Mouse (Mus musculus): ENCODE measurements around the gene Gcsh. TPM values are rescaled to one million over a fixed set of nuclear protein-coding genes. Genes with fewer than 3 reads are reported as not detected.

The Gcsh gene
- polyA plus RNA-seq, 1 experiment from 2014 or later = 111 TPM

DNA sequence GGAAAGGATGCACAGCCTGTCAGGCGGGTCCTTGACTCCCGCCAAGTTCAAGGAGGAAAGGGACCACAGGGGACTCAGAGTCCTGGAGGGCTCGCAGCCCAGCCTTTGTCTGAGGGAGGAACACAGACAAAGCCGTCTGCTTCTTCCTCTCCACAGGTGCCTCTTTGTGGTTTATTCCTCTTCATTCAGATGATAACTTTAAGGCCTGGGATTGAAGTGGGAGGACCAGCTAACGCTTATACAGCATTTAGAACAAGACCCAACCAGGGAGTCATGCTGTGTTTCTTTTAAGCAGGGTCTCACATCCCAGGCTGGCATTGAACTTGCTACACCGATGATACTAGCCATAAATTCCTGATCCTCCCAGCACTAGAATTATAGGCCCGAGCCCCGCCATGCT, 23.7 kb upstream of the Gcsh start:
- Histone ChIP-seq H3K27ac (no peak overlapping the region), H3K4me1 (no peaks in the 10 kb centered on the region), H3K4me3 (no peak overlapping the region), H3K36me3 (ENCODE audit: poor library complexity, severe bottlenecking) (no peaks in the 10 kb centered on the region), H3K4me2 (no peak overlapping the region), H3K9ac (no peak overlapping the region), H3K27me3 (no peaks in the 10 kb centered on the region), H3K9me3 (replicated peaks) (peaks cover 4% of the 10 kb centered on the region; the same call in 1 of the 2 replicates)
- WGBS = 35% methylated on average over 8 of the region's 8 CpGs
- no peak for ATAC-seq

DNA sequence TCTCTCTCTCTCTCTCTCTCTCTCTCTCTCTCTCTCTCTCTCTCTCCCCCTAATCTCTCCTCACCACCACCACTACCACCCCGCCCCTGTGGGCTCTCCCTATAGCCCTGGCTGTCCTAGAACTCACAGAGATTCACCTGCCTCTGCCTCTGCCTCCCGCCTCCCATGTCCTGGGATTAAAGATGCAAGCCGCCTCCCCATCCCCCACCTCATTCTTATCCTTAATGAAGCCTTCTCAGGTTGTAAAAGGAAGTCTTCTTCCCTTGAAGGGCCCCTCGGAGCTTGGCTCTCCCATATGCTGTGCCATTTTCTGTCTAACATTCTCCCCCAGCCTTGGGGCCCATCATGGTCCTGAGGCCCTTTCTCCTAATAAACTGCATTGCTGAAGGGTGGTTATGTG, 22.3 kb upstream of the Gcsh start:
- Histone ChIP-seq H3K9me3 (replicated peaks) (peaks cover 4% of the 10 kb centered on the region; the same call in 1 of the 2 replicates), H3K27ac (no peak overlapping the region), H3K4me1 (no peaks in the 10 kb centered on the region), H3K4me2 (no peak overlapping the region), H3K9ac (no peak overlapping the region), H3K4me3 (no peak overlapping the region), H3K36me3 (ENCODE audit: poor library complexity, severe bottlenecking) (no peaks in the 10 kb centered on the region), H3K27me3 (no peaks in the 10 kb centered on the region)
- 56% methylated on average over 4 of the region's 4 CpGs for WGBS
- no peak for ATAC-seq

DNA sequence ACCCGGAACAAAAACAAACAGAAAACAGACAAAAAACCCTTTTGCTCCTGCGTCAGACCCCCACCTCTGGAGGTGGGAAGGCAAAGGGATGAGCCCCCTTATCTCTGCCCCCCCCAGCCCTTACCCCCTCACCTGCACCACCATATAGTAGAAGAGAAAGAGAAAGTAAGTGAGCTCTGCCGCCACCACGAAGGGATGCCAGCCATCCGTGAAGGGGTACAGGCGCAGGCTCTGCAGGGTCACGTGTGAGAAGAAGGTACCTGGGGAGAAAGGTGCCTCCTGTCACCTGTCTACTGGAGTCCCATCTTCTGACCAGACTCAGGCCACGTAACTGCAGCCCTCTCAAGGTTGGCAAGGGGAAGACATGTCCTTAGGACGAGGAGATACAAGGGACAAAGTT, 18.0 kb upstream of the Gcsh start:
- H3K9me3 ChIP-seq (replicated peaks) = peaks cover 4% of the 10 kb centered on the region; the same call in 1 of the 2 replicates
- no peaks in the 10 kb centered on the region for H3K27me3 ChIP-seq
- no peaks in the 10 kb centered on the region for H3K4me1 ChIP-seq
- no peak overlapping the region for H3K4me3 ChIP-seq
- 86% methylated on average over 9 of the region's 9 CpGs for WGBS
- no peak overlapping the region for H3K4me2 ChIP-seq
- no peaks in the 10 kb centered on the region for H3K36me3 ChIP-seq (ENCODE audit: poor library complexity, severe bottlenecking)
- H3K27ac ChIP-seq = no peak overlapping the region
- no peak overlapping the region for H3K9ac ChIP-seq
- no peak for ATAC-seq

DNA sequence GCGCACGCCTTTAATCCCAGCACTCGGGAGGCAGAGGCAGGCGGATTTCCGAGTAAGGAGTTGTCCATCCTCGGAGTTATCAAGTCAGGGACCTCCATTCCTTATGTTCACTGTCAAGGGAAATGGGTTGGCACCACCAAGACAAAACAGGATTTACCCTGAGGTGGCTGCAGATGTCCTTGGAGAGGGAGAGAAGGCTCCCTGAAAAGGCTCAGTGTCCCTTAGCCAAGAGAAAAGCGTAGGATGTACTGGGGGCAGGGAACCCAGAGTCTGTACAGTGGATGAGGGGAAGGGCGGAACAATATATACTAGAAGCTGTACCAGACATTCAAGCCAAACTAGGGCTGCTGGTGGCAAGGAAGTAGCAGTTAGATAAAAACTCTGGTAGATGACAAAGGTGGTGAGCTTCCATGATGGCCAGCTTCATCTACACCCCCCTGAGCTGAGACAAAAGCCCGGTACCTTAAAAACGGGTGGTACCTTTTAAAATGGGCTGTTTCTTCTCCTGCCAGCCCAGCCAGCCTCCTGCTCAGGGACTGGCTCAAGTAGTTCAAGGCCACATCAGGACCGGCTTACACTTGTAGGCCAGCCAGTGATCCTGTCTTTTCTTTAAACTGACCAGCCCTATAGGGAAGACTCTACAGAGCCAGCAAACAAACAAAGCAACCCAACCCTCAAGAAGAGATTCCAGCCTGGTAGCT, 829 bp upstream of the Gcsh start:
- Histone ChIP-seq H3K4me1 (peaks cover 15% of the 10 kb centered on the region), H3K9me3 (replicated peaks) (no peaks in the 10 kb centered on the region), H3K27me3 (no peaks in the 10 kb centered on the region), H3K27ac (no peak overlapping the region), H3K9ac (peak overlapping the region; percentile 62), H3K36me3 (ENCODE audit: poor library complexity, severe bottlenecking) (no peaks in the 10 kb centered on the region), H3K4me3 (peak overlapping the region; percentile 60), H3K4me2 (peak overlapping the region; percentile 90)
- no peak for ATAC-seq
- 63% methylated on average over 11 of the region's 11 CpGs for WGBS

DNA sequence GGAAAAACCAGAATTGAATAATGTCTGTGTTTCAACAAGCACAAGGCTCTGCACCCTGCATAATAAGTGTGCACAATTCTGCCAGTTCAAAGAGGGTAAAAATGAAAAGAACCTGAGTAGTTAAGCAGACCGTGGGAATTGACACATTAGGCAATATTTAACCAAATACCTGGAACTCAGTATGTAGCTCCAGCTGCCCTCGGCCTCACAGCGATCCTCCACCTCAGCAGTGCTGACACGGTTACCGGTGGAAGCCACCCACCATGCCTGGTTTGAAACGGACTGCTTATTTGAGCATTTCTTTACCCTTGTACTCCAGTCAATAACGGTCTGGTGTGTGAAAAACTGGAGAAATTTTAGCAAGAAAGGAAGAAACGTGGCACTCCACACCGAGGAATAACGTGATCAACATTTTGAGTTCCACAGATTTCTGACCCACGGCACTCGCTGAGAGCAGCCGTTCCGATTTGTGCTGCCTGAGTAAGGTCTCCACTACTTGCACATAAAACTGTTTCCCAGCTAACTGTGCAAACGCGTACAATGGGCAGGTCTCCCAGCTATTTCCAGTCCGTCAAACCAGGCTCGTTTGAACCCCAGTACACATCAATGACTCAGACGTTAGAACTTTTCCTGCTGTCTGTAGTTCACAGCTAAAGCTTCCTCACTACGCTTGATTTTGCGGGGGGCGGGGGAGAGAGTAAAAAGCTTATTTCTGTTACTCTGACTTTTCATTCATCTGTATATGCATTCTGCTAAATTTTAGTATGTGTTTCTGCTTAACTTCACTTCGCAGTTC, 963 bp downstream of the Gcsh start:
- Histone ChIP-seq H3K27ac (no peak overlapping the region), H3K4me2 (peak overlapping the region; percentile 90), H3K4me3 (peak overlapping the region; percentile 60), H3K9me3 (replicated peaks) (no peaks in the 10 kb centered on the region), H3K4me1 (peaks cover 15% of the 10 kb centered on the region), H3K9ac (peak overlapping the region; percentile 71), H3K27me3 (no peaks in the 10 kb centered on the region), H3K36me3 (ENCODE audit: poor library complexity, severe bottlenecking) (no peaks in the 10 kb centered on the region)
- ATAC-seq = no peak
- WGBS = 6% methylated on average over 23 of the region's 23 CpGs

DNA sequence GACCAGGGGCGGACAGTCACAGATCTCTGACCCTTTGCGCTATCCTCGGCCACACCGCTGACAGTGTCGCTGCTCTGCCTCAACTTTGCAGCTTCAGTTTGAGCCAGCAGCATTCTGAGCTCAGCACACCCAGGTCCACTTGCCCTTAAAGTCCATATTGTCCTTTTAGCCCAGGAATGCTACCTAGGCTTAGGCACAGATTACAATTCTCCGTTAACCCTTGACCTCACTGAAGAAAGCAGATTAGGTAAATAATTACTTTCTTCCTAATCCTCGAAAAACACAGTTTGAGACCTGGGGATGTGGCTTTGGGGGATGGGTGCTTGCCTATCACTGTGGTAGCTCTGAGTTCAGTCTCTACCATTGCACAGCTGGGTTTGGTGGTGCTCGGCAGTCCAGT, 2.1 kb downstream of the Gcsh start:
- no peak overlapping the region for H3K4me3 ChIP-seq
- H3K9ac ChIP-seq = no peak overlapping the region
- H3K27ac ChIP-seq = no peak overlapping the region
- no peaks in the 10 kb centered on the region for H3K27me3 ChIP-seq
- H3K4me2 ChIP-seq = no peak overlapping the region
- no peak for ATAC-seq
- no peaks in the 10 kb centered on the region for H3K9me3 ChIP-seq (replicated peaks)
- 69% methylated on average over 8 of the region's 8 CpGs for WGBS
- H3K4me1 ChIP-seq = peaks cover 15% of the 10 kb centered on the region
- H3K36me3 ChIP-seq (ENCODE audit: poor library complexity, severe bottlenecking) = peaks cover 9% of the 10 kb centered on the region; the same call in 1 of the 2 replicates

DNA sequence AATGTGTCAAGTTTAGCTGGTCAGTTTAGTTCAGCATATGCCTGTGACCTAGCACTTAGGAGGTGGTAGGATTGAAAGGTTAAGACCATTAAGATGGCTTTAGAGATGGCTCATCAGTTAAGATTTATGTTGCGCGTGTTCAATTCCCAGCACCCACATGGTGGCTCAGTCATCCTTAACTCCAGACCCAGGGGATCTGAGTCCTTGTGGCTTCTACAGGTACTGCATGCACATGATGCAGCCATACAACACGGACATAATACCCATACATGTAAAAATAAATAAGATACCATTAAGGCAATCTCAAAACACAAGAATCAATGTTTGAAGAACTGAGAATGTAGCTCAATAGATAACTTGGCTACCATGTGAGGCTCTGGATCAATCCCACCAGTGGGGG, 3.5 kb downstream of the Gcsh start:
- no peak overlapping the region for H3K4me2 ChIP-seq
- H3K27ac ChIP-seq = no peak overlapping the region
- no peak overlapping the region for H3K9ac ChIP-seq
- 98% methylated on average over 3 of the region's 3 CpGs for WGBS
- H3K36me3 ChIP-seq (ENCODE audit: poor library complexity, severe bottlenecking) = peaks cover 15% of the 10 kb centered on the region
- H3K4me1 ChIP-seq = peaks cover 15% of the 10 kb centered on the region
- H3K9me3 ChIP-seq (replicated peaks) = no peaks in the 10 kb centered on the region
- no peak overlapping the region for H3K4me3 ChIP-seq
- no peak for ATAC-seq
- H3K27me3 ChIP-seq = no peaks in the 10 kb centered on the region

DNA sequence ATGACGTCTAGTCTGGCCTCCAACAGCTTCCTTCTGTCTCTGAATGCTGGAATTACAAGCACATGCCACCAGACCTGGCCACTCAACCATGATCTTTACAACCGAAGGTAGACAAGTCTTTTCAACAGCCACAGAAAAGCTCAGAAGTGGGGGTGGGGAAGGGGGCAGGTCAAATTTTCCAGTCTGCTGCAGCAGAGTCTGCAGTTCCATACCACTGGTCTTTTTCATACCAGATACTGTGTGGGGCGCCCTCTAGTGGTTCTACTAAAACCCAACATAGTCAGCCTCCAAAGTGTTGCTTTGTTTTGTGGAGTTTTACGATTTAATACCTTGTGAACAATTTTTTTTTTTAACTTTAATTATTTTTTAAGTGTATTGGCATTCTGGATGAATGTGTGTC, 13.2 kb downstream of the Gcsh start:
- H3K9me3 ChIP-seq (replicated peaks) = no peaks in the 10 kb centered on the region
- no peak overlapping the region for H3K9ac ChIP-seq
- H3K4me2 ChIP-seq = no peak overlapping the region
- peaks cover 13% of the 10 kb centered on the region for H3K4me1 ChIP-seq
- H3K27me3 ChIP-seq = no peaks in the 10 kb centered on the region
- no peak overlapping the region for H3K27ac ChIP-seq
- ATAC-seq = no peak
- peaks cover 12% of the 10 kb centered on the region; the same call in 1 of the 2 replicates for H3K36me3 ChIP-seq (ENCODE audit: poor library complexity, severe bottlenecking)
- 14% methylated on average over 4 of the region's 4 CpGs for WGBS
- no peak overlapping the region for H3K4me3 ChIP-seq

DNA sequence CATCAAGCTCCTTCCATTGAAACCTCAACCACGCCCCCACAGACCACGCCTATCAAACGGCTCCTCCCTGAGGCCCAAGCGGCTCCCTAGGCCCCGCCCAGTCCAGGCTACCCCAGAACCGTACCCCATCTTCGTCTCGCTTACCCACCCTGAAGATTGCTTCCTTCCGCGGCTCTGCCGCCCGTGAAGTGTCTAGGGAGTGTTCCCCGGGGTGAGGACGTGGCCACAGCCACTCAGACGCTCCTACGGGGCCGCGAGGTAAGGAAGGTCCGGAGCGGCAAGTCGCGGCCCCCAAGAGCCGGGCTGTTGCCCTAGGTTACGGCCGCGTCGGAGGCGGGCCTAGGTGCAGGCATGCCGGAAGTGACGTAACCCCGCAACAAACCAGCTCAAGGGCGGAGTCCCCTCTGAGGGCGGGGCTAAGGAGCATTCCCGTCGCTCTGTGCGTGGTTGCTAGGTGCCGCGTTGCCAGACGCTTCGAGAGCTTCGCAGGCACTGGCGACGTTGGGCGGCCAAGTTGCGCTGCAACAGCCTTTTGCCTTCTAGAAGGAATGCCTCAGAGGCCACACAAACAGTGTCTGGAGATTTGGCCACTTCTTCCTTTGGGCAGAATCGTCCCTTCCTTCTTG, 14.6 kb downstream of the Gcsh start, which contains the start of gene 1700030J22Rik:
TSS of gene 1700030J22Rik (minus strand) at position 329 of the 626 bp plus-strand sequence.
- Histone ChIP-seq H3K36me3 (ENCODE audit: poor library complexity, severe bottlenecking) (peaks cover 10% of the 10 kb centered on the region; the same call in 1 of the 2 replicates), H3K4me3 (peak within 1 kb of the TSS; percentile 72), H3K9ac (peak within 1 kb of the TSS; percentile 59), H3K4me2 (peak within 1 kb of the TSS; percentile 69), H3K9me3 (replicated peaks) (no peaks in the 10 kb centered on the region), H3K4me1 (peaks cover 13% of the 10 kb centered on the region), H3K27me3 (no peaks in the 10 kb centered on the region), H3K27ac (no peak within 1 kb of the TSS)
- WGBS = under 1% methylated on average over 46 of the region's 46 CpGs
- ATAC-seq = peak; percentile 99

DNA sequence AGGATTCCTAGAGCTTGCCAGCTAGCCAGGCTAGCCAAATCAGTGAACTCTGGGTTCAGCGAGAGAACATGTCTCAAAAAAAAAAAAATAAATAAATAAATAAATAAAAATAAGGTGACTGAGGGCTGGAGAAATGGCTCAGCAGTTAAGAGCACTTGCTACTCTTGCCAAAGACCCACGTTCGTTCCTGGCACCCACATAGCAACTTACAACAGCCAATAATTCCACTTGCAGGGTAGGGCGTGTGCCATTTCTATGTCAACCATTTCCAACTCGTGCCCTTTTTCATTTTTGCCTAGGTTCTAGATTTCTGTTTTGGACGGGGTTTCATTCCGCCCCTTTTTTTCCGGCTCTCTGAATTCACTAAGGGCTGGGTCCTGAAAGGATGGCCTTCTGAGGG, 15.3 kb downstream of the Gcsh start:
- 29% methylated on average over 8 of the region's 8 CpGs for WGBS
- H3K27me3 ChIP-seq = no peaks in the 10 kb centered on the region
- no peak overlapping the region for H3K27ac ChIP-seq
- no peaks in the 10 kb centered on the region for H3K9me3 ChIP-seq (replicated peaks)
- H3K9ac ChIP-seq = peak overlapping the region; percentile 59
- H3K4me2 ChIP-seq = peak overlapping the region; percentile 69
- peaks cover 3% of the 10 kb centered on the region; the same call in 1 of the 2 replicates for H3K36me3 ChIP-seq (ENCODE audit: poor library complexity, severe bottlenecking)
- H3K4me1 ChIP-seq = peaks cover 13% of the 10 kb centered on the region
- peak overlapping the region; percentile 72 for H3K4me3 ChIP-seq
- ATAC-seq = no peak

DNA sequence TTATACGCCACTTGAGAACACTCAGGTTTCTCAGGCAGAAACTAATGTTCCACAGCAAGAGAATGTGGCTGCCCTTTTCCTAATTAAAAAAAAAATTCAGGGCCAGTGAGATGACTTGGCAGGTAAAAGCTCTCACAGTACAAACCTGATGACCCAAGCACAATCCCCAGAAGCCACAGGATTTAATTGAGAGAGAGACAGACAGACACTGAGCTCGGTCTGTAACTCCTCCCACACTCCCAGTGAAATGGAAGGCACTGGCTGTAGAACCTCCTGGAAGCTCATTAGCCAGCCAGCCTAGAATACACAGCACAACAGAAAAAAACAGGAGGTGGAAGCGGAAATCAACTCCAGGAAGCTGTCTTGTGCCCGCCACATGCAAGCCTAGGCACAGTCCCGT, 17.7 kb downstream of the Gcsh start:
- H3K27me3 ChIP-seq = no peaks in the 10 kb centered on the region
- WGBS = 48% methylated on average over 5 of the region's 5 CpGs
- no peak overlapping the region for H3K4me3 ChIP-seq
- no peak overlapping the region for H3K4me2 ChIP-seq
- no peaks in the 10 kb centered on the region for H3K9me3 ChIP-seq (replicated peaks)
- no peak for ATAC-seq
- H3K4me1 ChIP-seq = peaks cover 13% of the 10 kb centered on the region
- no peak overlapping the region for H3K9ac ChIP-seq
- H3K36me3 ChIP-seq (ENCODE audit: poor library complexity, severe bottlenecking) = no peaks in the 10 kb centered on the region
- H3K27ac ChIP-seq = no peak overlapping the region

DNA sequence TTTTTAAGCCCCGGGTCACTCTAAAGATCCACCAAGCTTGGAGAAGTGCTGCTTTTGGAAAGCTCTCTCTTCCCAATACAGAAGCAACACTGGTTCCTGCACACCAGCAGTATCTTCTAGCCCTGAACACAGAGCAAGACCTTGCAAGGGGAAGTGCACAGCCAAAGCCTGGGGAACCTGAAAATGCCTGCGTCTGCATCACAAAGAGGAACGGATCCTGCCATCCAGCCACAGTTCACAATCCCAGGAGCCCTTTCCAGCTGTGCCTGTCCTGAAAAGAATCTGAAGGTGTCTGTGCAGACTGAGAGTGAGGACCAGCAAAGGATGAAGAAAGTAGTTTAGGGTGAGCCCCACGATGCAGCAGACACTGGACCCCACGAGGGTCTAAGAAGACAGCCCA, 18.3 kb downstream of the Gcsh start:
- Histone ChIP-seq H3K27me3 (no peaks in the 10 kb centered on the region), H3K4me3 (no peak overlapping the region), H3K9ac (no peak overlapping the region), H3K4me1 (peaks cover 13% of the 10 kb centered on the region), H3K4me2 (no peak overlapping the region), H3K9me3 (replicated peaks) (no peaks in the 10 kb centered on the region), H3K36me3 (ENCODE audit: poor library complexity, severe bottlenecking) (no peaks in the 10 kb centered on the region), H3K27ac (no peak overlapping the region)
- no peak for ATAC-seq
- 27% methylated on average over 5 of the region's 5 CpGs for WGBS
